Mouse (Mus musculus) midbrain, embryonic 10.5 days (tissue): ENCODE results near the gene Crot. TPM values are rescaled to one million over a fixed set of nuclear protein-coding genes. Genes with fewer than 3 reads are reported as not detected.

Experiments
- DNase-seq: peaks from one replicate; pipeline ENCODE4 v3.0.0-alpha.2; 2017; ENCODE audit warnings: low spot score
- H3K27ac ChIP-seq: fragments of 300-500 bp; sonication (generic); replicated peaks from 2 replicates; pipeline ENCODE4 v1.5.1; 2016; ENCODE audit warnings: mild to moderate bottlenecking
- H3K27me3 ChIP-seq: fragments of 300-500 bp; sonication (generic); 2 replicates; pipeline ENCODE4 v1.6.1; 2016; ENCODE audit warnings: low read depth, mild to moderate bottlenecking; ENCODE audit not compliant: poor library complexity, severe bottlenecking
- H3K36me3 ChIP-seq: fragments of 300-500 bp; sonication (generic); 2 replicates; pipeline ENCODE4 v1.6.1; 2016; ENCODE audit warnings: mild to moderate bottlenecking, moderate library complexity
- H3K4me1 ChIP-seq: fragments of 300-500 bp; sonication (generic); 2 replicates; pipeline ENCODE4 v1.6.1; 2016
- H3K4me3 ChIP-seq: fragments of 300-500 bp; sonication (generic); 2 replicates; pipeline ENCODE4 v1.5.1; 2016; ENCODE audit warnings: mild to moderate bottlenecking, moderate library complexity
- H3K9me3 ChIP-seq: fragments of 300-500 bp; sonication (generic); replicated peaks from 2 replicates; pipeline ENCODE4 v1.6.1; 2016; ENCODE audit warnings: mild to moderate bottlenecking
- WGBS: fragments of 180-500 bp; shearing (Covaris S2); methylation state at CpG from one replicate; pipeline ENCODE4 v1.1.7; 2016; 5-methylcytosine and 5-hydroxymethylcytosine counted together
- polyA plus RNA-seq: library from polyadenylated mRNA; unstranded; fragments of >200 nt; fragmentation: Nextera tagmentation; extraction: Ambion mirVana; gene quantifications from 2 replicates; pipeline ENCODE4 v1.2.1, GENCODE M21; 2016

Gene Crot
- polyA plus RNA-seq, 1 experiment from 2014 or later, result 26.9 TPM

GRCm38 (mm10) chr5:8928440-8928839 lies 68.7 kb downstream of the Crot start:
- H3K9me3 ChIP-seq, result peaks cover 9% of the 10 kb centered on the region
- no peaks in the 10 kb centered on the region for H3K4me1 ChIP-seq
- 89% methylated on average over 9 of the region's 9 CpGs for WGBS
- no peaks in the 10 kb centered on the region for H3K36me3 ChIP-seq
- no peaks in the 10 kb centered on the region for H3K27me3 ChIP-seq
- H3K27ac ChIP-seq, result no peak overlapping the region
- DNase-seq, result no peak
- no peak overlapping the region for H3K4me3 ChIP-seq

GRCm38 (mm10) chr5:8917069-8917468 lies 80.1 kb downstream of the Crot start:
- no peaks in the 10 kb centered on the region for H3K27me3 ChIP-seq
- no peak overlapping the region for H3K27ac ChIP-seq
- no peak overlapping the region for H3K4me3 ChIP-seq
- no peaks in the 10 kb centered on the region for H3K36me3 ChIP-seq
- H3K9me3 ChIP-seq, result no peaks in the 10 kb centered on the region
- no peak for DNase-seq
- no peaks in the 10 kb centered on the region for H3K4me1 ChIP-seq
- 77% methylated on average over 6 of the region's 6 CpGs for WGBS

- no peak for DNase-seq
- WGBS, result 87% methylated on average over 2 of the region's 2 CpGs
- Histone ChIP-seq H3K36me3 (no peaks in the 10 kb centered on the region), H3K27me3 (no peaks in the 10 kb centered on the region), H3K4me3 (no peak overlapping the region), H3K9me3 (no peaks in the 10 kb centered on the region), H3K27ac (no peak overlapping the region), H3K4me1 (no peaks in the 10 kb centered on the region)
Measured at GRCm38 (mm10) chr5:8916400-8916799, 80.7 kb downstream of the Crot start.

Other genes with a start within 250 kb of the Crot start
- gene Abcb1b, start 199.2 kb downstream of the Crot start, polyA plus RNA-seq, result 0.42 and 1.4 TPM in 2 replicates
- 0.21 and 0.46 TPM in 2 replicates for gene Abcb4, start 103.6 kb downstream of the Crot start, polyA plus RNA-seq
- gene Tmem243, start 103.3 kb upstream of the Crot start, polyA plus RNA-seq, result 24.2 and 24.6 TPM in 2 replicates
- 58.2 and 60.1 TPM in 2 replicates for gene Dmtf1, start 164.5 kb upstream of the Crot start, polyA plus RNA-seq